Mouse (Mus musculus) kidney, embryonic 16.5 days (tissue): ENCODE data around the gene Pacsin3. TPM values are rescaled to one million over a fixed set of nuclear protein-coding genes. Genes with fewer than 3 reads are reported as not detected.
A peak's percentile ranks its signal among the peaks of the same experiment; 100 is the strongest.

Experiments used
- ATAC-seq: fragments of 200-750 bp; cut with Nextera tagmentation; 2 replicates; pipeline ENCODE4 v1.8.0; 2017; ENCODE audit warnings: moderate TSS enrichment; ENCODE audit not compliant: low FRiP score, low TSS enrichment
- H3K27ac ChIP-seq: fragments of 300-500 bp; sonication (generic); 2 replicates; pipeline ENCODE4 v1.5.1; 2014; ENCODE audit warnings: low read length
- H3K27me3 ChIP-seq: fragments of 300-500 bp; sonication (generic); 2 replicates; pipeline ENCODE4 v1.6.1; 2014; ENCODE audit warnings: low read length, control low read depth, mixed read lengths; ENCODE audit not compliant: insufficient read depth
- H3K36me3 ChIP-seq: fragments of 300-500 bp; sonication (generic); 2 replicates; pipeline ENCODE4 v1.6.1; 2014; ENCODE audit warnings: low read length, control low read depth, mixed read lengths; ENCODE audit not compliant: insufficient read depth
- H3K4me1 ChIP-seq: fragments of 300-500 bp; sonication (generic); 2 replicates; pipeline ENCODE4 v1.6.1; 2014; ENCODE audit warnings: low read length, control low read depth, mixed read lengths; ENCODE audit not compliant: insufficient read depth
- H3K4me2 ChIP-seq: fragments of 300-500 bp; sonication (generic); replicated peaks from 2 replicates; pipeline ENCODE4 v1.6.1; 2014; ENCODE audit warnings: low read depth, low read length
- H3K4me3 ChIP-seq: fragments of 300-500 bp; sonication (generic); 2 replicates; pipeline ENCODE4 v1.5.1; 2014; ENCODE audit warnings: mild to moderate bottlenecking, low read length
- H3K9ac ChIP-seq: fragments of 300-500 bp; sonication (generic); replicated peaks from 2 replicates; pipeline ENCODE4 v1.6.1; 2014; ENCODE audit warnings: low read length
- H3K9me3 ChIP-seq: fragments of 300-500 bp; sonication (generic); 2 replicates; pipeline ENCODE4 v1.6.1; 2016; ENCODE audit warnings: low read length, control low read depth
- WGBS: fragments of 180-500 bp; shearing (Covaris S2); extraction: QIAGEN DNeasy Blood & Tissue Kit; methylation state at CpG from one replicate; pipeline ENCODE4 v1.1.7; 2014; 5-methylcytosine and 5-hydroxymethylcytosine counted together
- polyA plus RNA-seq: library from polyadenylated mRNA; unstranded; fragments of >200 nt; fragmentation: Nextera tagmentation; extraction: Ambion mirVana; gene quantifications from 2 replicates; pipeline ENCODE4 v1.2.1, GENCODE M21; 2015

The Pacsin3 gene
- polyA plus RNA-seq, 1 experiment from 2014 or later, result 49.6 TPM

GRCm38 (mm10) chr2:91279372-91279755 lies 23.6 kb downstream of the Pacsin3 start:
- H3K9me3 ChIP-seq, result no peaks in the 10 kb centered on the region
- peaks cover 27% of the 10 kb centered on the region for H3K36me3 ChIP-seq
- H3K27ac ChIP-seq, result no peak overlapping the region
- no peak overlapping the region for H3K4me2 ChIP-seq
- H3K4me3 ChIP-seq, result no peak overlapping the region
- ATAC-seq, result 0 out of 2 replicates have a peak, but pooled peaks have one; percentile 20
- WGBS, result 72% methylated on average over 2 of the region's 2 CpGs
- H3K4me1 ChIP-seq, result peaks cover 5% of the 10 kb centered on the region; the same call in 1 of the 2 replicates
- H3K27me3 ChIP-seq, result no peaks in the 10 kb centered on the region
- no peak overlapping the region for H3K9ac ChIP-seq

GRCm38 (mm10) chr2:91281366-91281765 lies 25.6 kb downstream of the Pacsin3 start:
- H3K4me1 ChIP-seq, result peaks cover 5% of the 10 kb centered on the region; the same call in 1 of the 2 replicates
- 42% methylated on average over 5 of the region's 5 CpGs for WGBS
- no peaks in the 10 kb centered on the region for H3K9me3 ChIP-seq
- ATAC-seq, result peak; percentile 55
- no peak overlapping the region for H3K27ac ChIP-seq
- H3K27me3 ChIP-seq, result no peaks in the 10 kb centered on the region
- H3K4me3 ChIP-seq, result no peak overlapping the region
- H3K36me3 ChIP-seq, result peaks cover 12% of the 10 kb centered on the region; the same call in 1 of the 2 replicates
- no peak overlapping the region for H3K4me2 ChIP-seq
- H3K9ac ChIP-seq, result no peak overlapping the region; the same call in 1 of the 2 replicates

GRCm38 (mm10) chr2:91283972-91284371 lies 28.2 kb downstream of the Pacsin3 start:
- no peaks in the 10 kb centered on the region for H3K9me3 ChIP-seq
- no peak overlapping the region for H3K4me2 ChIP-seq
- peaks cover 5% of the 10 kb centered on the region; the same call in 1 of the 2 replicates for H3K4me1 ChIP-seq
- H3K27me3 ChIP-seq, result no peaks in the 10 kb centered on the region
- WGBS, result 75% methylated on average over 3 of the region's 3 CpGs
- no peak overlapping the region for H3K4me3 ChIP-seq
- H3K27ac ChIP-seq, result no peak overlapping the region
- H3K9ac ChIP-seq, result no peak overlapping the region
- H3K36me3 ChIP-seq, result no peaks in the 10 kb centered on the region
- ATAC-seq, result no peak

- Histone ChIP-seq H3K9ac (no peak overlapping the region), H3K4me3 (no peak overlapping the region), H3K36me3 (no peaks in the 10 kb centered on the region), H3K9me3 (no peaks in the 10 kb centered on the region), H3K4me2 (no peak overlapping the region), H3K4me1 (peaks cover 5% of the 10 kb centered on the region; the same call in 1 of the 2 replicates), H3K27me3 (no peaks in the 10 kb centered on the region), H3K27ac (no peak overlapping the region)
- no peak for ATAC-seq
- WGBS, result 59% methylated on average over 13 of the region's 13 CpGs
Observed at GRCm38 (mm10) chr2:91284375-91285199, 28.8 kb downstream of the Pacsin3 start.

- no peak for ATAC-seq
- WGBS, result 15% methylated on average over 7 of the region's 7 CpGs
Observed at GRCm38 (mm10) chr2:91285885-91286505, 30.2 kb downstream of the Pacsin3 start.

GRCm38 (mm10) chr2:91287563-91287962 lies 31.8 kb downstream of the Pacsin3 start:
- peaks cover 9% of the 10 kb centered on the region; the same call in 1 of the 2 replicates for H3K4me1 ChIP-seq
- H3K27ac ChIP-seq, result no peak overlapping the region

More at GRCm38 (mm10) chr2:91285885-91286505, 30.2 kb downstream of the Pacsin3 start:
- Histone ChIP-seq H3K4me3 (no peak overlapping the region), H3K4me2 (no peak overlapping the region), H3K4me1 (peaks cover 5% of the 10 kb centered on the region; the same call in 1 of the 2 replicates), H3K27ac (no peak overlapping the region), H3K36me3 (no peaks in the 10 kb centered on the region), H3K9ac (no peak overlapping the region), H3K9me3 (no peaks in the 10 kb centered on the region), H3K27me3 (no peaks in the 10 kb centered on the region)

GRCm38 (mm10) chr2:91291197-91292007 lies 35.6 kb downstream of the Pacsin3 start:
- Histone ChIP-seq H3K4me3 (no peak overlapping the region), H3K4me2 (no peak overlapping the region), H3K4me1 (peaks cover 9% of the 10 kb centered on the region; the same call in 1 of the 2 replicates), H3K36me3 (no peaks in the 10 kb centered on the region), H3K27ac (no peak overlapping the region), H3K9me3 (no peaks in the 10 kb centered on the region), H3K9ac (no peak overlapping the region), H3K27me3 (no peaks in the 10 kb centered on the region)
- ATAC-seq, result no peak
- WGBS, result 61% methylated on average over 12 of the region's 12 CpGs

More at GRCm38 (mm10) chr2:91287563-91287962, 31.8 kb downstream of the Pacsin3 start:
- no peaks in the 10 kb centered on the region for H3K27me3 ChIP-seq
- no peaks in the 10 kb centered on the region for H3K36me3 ChIP-seq
- ATAC-seq, result no peak
- H3K9ac ChIP-seq, result no peak overlapping the region
- H3K4me3 ChIP-seq, result no peak overlapping the region
- H3K9me3 ChIP-seq, result no peaks in the 10 kb centered on the region
- H3K4me2 ChIP-seq, result no peak overlapping the region
- WGBS, result 68% methylated on average over 6 of the region's 6 CpGs

- ATAC-seq, result no peak
- no peaks in the 10 kb centered on the region for H3K36me3 ChIP-seq
- no peak overlapping the region for H3K4me3 ChIP-seq
- WGBS, result 87% methylated on average over 3 of the region's 3 CpGs
- H3K9me3 ChIP-seq, result no peaks in the 10 kb centered on the region
- no peak overlapping the region for H3K9ac ChIP-seq
- no peak overlapping the region for H3K27ac ChIP-seq
- H3K4me2 ChIP-seq, result no peak overlapping the region
- no peaks in the 10 kb centered on the region for H3K27me3 ChIP-seq
- peaks cover 9% of the 10 kb centered on the region; the same call in 1 of the 2 replicates for H3K4me1 ChIP-seq
Observed at GRCm38 (mm10) chr2:91294226-91294625, 38.5 kb downstream of the Pacsin3 start.

- H3K27ac ChIP-seq, result no peak overlapping the region
- H3K4me1 ChIP-seq, result peaks cover 9% of the 10 kb centered on the region; the same call in 1 of the 2 replicates
- no peak for ATAC-seq
- 92% methylated on average over 5 of the region's 5 CpGs for WGBS
- no peak overlapping the region for H3K4me2 ChIP-seq
- H3K9ac ChIP-seq, result no peak overlapping the region
- H3K4me3 ChIP-seq, result no peak overlapping the region
- H3K9me3 ChIP-seq, result no peaks in the 10 kb centered on the region
- no peaks in the 10 kb centered on the region for H3K27me3 ChIP-seq
- H3K36me3 ChIP-seq, result no peaks in the 10 kb centered on the region
Observed at GRCm38 (mm10) chr2:91295895-91296294, 40.1 kb downstream of the Pacsin3 start.
